Mouse (Mus musculus) gastrocnemius, postnatal 10 days (tissue): Measurements from ENCODE around the gene Dnajc15. TPM values are rescaled to one million over a fixed set of nuclear protein-coding genes. Genes with fewer than 3 reads are reported as not detected.

Source experiments
- DNase-seq: peaks from one replicate; pipeline ENCODE4 v3.0.0; 2021; ENCODE audit warnings: mixed read lengths
- total RNA-seq, 2 experiments: library from RNA; stranded (reverse); gene quantifications; 2 replicates each; pipeline ENCODE4 v1.2.3; 2021

Dnajc15 gene
- total RNA-seq, 2 experiments from 2014 or later, result 99.9 to 101 TPM

DNA sequence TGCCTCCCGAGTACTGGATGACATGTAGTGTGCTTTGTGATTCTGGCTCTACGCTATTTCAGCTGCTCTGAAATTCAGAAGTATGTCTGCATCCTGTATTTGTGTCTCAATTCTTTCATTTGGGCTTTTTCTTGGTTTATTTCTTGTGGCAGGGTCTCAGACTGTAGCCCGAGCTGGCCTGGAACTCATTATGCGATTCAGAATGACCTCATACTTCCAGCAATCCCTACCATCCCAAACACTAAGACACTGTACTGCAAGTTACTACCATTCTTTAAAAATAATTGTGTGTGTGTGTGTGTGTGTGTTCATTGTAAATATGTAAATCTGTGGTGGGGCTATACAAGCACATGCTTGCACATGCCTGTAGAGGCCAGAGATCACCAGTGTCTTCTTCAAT, 78.4 kb downstream of the Dnajc15 start:
- no peak for DNase-seq

GRCm38 (mm10) chr14:77795240-77795639, 79.7 kb downstream of the Dnajc15 start:
- no peak for DNase-seq

DNA sequence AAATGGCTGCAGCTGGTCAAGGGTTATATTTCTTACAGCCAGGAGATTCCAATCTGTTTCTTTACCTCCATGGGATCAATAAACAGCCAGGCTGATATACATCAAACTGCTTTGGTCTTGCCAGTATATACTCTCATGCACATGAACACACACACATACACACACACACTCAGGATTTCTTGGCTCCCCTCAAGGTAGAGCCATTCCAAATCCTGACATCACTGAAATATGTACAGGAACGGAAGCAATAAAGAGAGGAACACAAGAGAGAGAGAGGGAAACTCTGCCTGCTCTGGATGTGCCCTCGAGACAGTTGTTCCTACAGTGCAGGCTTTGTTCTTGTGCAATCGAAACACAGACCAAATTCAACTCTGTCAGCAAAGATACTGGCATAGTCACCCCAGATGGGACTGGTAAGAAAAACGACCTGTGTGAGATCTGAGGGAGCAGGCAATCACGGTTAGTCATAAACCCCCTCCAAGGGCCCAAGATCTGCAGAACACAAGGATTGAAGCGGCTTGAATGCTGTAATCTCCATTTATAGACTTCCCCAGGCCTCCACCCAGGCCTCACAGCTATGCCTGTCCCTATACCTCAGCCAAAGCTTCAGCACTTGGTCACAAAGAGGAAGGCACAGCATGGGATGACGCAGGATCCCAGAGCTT, 80.5 kb downstream of the Dnajc15 start:
- DNase-seq, result no peak

- DNase-seq, result no peak
Measured at GRCm38 (mm10) chr14:77792998-77793397, 81.9 kb downstream of the Dnajc15 start.

DNA sequence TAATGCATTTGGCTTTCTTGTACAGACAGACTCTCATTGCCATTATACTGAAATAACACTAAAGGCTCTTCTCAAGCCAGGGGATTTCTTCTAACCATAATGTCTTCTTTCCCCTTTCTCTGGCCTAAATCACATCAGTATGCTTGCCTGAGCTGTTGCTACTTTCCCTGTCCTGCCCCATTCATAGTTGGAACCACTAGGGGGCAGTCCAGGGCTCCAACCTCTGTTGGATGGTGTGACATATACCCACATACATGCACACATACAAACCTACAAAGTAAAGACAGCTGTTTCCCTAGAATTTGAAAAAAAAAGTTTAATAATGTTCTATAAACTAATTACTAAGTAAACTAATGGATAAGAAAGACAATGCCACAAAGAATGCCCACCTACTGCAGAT, 91.7 kb downstream of the Dnajc15 start:
- DNase-seq, result no peak

- DNase-seq, result no peak
Measured at GRCm38 (mm10) chr14:77777365-77777764, 97.6 kb downstream of the Dnajc15 start.

- DNase-seq, result no peak
Measured at GRCm38 (mm10) chr14:77776005-77776531, 98.9 kb downstream of the Dnajc15 start.

- no peak for DNase-seq
Measured at GRCm38 (mm10) chr14:77773331-77773730, 101.6 kb downstream of the Dnajc15 start.

- DNase-seq, result no peak
Measured at GRCm38 (mm10) chr14:77771626-77772025, 103.3 kb downstream of the Dnajc15 start.

Other genes starting within 250 kb of the Dnajc15 start
- gene Epsti1, start 29.1 kb upstream of the Dnajc15 start, total RNA-seq, result under 1 TPM; 0.49 to 0.63 TPM
- not detected for gene Fam216b, start 213.9 kb upstream of the Dnajc15 start, total RNA-seq